Mouse (Mus musculus): ENCODE results near the gene Rab15. TPM values are rescaled to one million over a fixed set of nuclear protein-coding genes. Genes with fewer than 3 reads are reported as not detected.

Gene Rab15
- polyA plus RNA-seq, 1 experiment from 2014 or later, result 0.08 TPM

DNA sequence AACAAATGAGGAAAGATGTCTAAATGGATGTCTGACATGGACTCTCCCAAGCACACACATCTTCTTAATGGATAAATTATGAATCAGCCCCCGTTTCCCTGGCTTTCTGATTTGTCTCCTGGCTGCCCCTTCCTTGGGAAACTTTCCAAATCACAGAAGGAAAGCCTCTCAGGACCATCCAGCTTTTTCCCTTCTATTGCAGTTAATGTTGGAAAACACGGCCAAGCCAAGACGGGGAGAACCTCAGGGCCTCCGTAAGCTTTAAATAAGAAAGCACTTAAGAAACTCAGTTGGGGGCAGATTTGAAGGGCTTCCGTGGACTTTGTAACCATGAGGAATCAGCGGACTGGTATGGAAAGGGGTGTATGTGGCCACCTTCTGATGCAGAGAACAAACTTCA lies 2.9 kb downstream of the Rab15 start:
- peaks cover 47% of the 10 kb centered on the region for H3K27me3 ChIP-seq (ENCODE audit: insufficient read depth, low read length)
- H3K9me3 ChIP-seq (ENCODE audit: low read length), result no peaks in the 10 kb centered on the region
- no peak for DNase-seq
- H3K36me3 ChIP-seq (replicated peaks; ENCODE audit: insufficient read depth, low read length), result no peaks in the 10 kb centered on the region
- 75% methylated on average over 6 of the region's 6 CpGs for WGBS (ENCODE audit: insufficient replicate concordance)
- H3K27ac ChIP-seq (ENCODE audit: low read depth), result no peak overlapping the region
- H3K9ac ChIP-seq (replicated peaks), result no peak overlapping the region
- TF ChIP-seq EP300 (IDR thresholded peaks at IDR 0.05; ENCODE audit: low read depth), result no peak
- no peak for TF ChIP-seq CTCF (IDR thresholded peaks at IDR 0.05; ENCODE audit: low read depth)
- no peak overlapping the region for H3K4me3 ChIP-seq (ENCODE audit: low read depth, low read length)
- H3K4me2 ChIP-seq (ENCODE audit: low read depth, low read length), result no peak overlapping the region
- no peak for ATAC-seq
- peaks cover 5% of the 10 kb centered on the region for H3K4me1 ChIP-seq (ENCODE audit: insufficient read depth)

DNA sequence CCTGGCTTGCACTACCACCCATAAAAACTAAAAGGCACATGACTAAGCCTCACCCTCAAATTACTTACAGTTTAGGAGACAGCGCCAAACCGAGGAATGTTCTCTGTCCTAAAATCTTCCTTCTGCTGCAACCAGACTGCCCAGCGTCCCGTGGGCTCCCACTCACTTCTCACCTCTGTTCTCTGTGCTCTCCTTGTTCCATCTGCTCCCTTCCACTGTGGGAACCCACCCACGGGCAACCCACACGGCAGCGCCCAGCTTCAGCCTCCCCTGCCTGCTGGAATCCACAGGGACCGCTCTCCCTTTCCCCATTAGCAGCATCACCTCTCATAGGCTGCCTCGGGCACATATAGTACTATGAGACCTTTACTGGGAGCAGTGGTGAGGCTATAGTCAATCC lies 3.8 kb downstream of the Rab15 start:
- ATAC-seq (no peak), DNase-seq (no peak)
- Histone ChIP-seq H3K4me2 (ENCODE audit: low read depth, low read length) (no peak overlapping the region), H3K27ac (ENCODE audit: low read depth) (no peak overlapping the region), H3K9ac (replicated peaks) (no peak overlapping the region), H3K4me3 (ENCODE audit: low read depth, low read length) (no peak overlapping the region), H3K27me3 (ENCODE audit: insufficient read depth, low read length) (peaks cover 39% of the 10 kb centered on the region), H3K4me1 (ENCODE audit: insufficient read depth) (peaks cover 5% of the 10 kb centered on the region), H3K36me3 (replicated peaks; ENCODE audit: insufficient read depth, low read length) (no peaks in the 10 kb centered on the region), H3K9me3 (ENCODE audit: low read length) (no peaks in the 10 kb centered on the region)
- 79% methylated on average over 9 of the region's 9 CpGs for WGBS (ENCODE audit: insufficient replicate concordance)
- TF ChIP-seq CTCF (IDR thresholded peaks at IDR 0.05; ENCODE audit: low read depth) (no peak), EP300 (IDR thresholded peaks at IDR 0.05; ENCODE audit: low read depth) (no peak)

DNA sequence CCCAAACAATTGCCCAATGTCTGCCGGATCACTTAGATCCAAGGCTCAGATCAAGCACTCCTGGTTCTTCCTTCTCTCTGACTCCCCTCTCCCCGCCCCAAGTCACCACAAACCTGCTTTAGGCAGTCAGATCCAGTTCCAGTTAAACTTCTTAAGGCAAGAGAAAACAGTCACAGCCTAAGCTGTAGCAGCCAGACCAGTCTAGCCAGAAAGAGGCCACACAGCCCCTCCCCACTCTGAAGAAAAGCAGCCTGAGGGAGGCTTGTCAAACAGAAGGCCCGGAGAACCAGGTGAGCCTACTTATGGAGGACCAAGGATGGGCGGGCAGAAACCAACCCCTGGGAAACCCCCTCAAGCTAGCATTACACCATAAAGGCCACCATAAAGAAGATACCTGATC lies 4.6 kb downstream of the Rab15 start:
- Histone ChIP-seq H3K4me3 (ENCODE audit: low read depth, low read length) (no peak overlapping the region), H3K4me2 (ENCODE audit: low read depth, low read length) (no peak overlapping the region), H3K4me1 (ENCODE audit: insufficient read depth) (peaks cover 5% of the 10 kb centered on the region), H3K9me3 (ENCODE audit: low read length) (no peaks in the 10 kb centered on the region), H3K9ac (replicated peaks) (no peak overlapping the region), H3K36me3 (replicated peaks; ENCODE audit: insufficient read depth, low read length) (no peaks in the 10 kb centered on the region), H3K27ac (ENCODE audit: low read depth) (no peak overlapping the region), H3K27me3 (ENCODE audit: insufficient read depth, low read length) (peaks cover 31% of the 10 kb centered on the region)
- WGBS (ENCODE audit: insufficient replicate concordance), result 68% methylated on average over 4 of the region's 4 CpGs
- ATAC-seq, result no peak
- DNase-seq, result no peak
- TF ChIP-seq CTCF (IDR thresholded peaks at IDR 0.05; ENCODE audit: low read depth), result no peak
- no peak for TF ChIP-seq EP300 (IDR thresholded peaks at IDR 0.05; ENCODE audit: low read depth)

DNA sequence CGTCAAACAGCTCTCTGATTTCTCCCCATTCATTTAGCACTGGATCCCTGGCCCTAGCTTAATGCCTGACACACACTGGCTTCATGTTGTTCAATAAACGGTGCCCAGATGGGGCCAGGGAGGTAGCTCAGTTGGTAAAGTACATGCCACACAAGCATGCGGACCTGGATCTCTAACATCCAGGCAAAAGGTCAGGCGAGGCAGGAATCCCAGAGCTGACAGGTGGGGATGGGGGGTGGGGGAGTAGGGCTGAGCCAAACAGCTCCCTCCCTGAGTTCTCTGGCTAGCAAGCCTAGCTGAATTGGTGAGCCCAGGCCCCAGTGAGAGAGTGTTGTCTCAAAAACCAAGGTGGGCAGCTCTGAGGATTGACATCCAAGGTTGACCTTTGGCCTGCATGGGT lies 5.5 kb downstream of the Rab15 start:
- H3K27me3 ChIP-seq (ENCODE audit: insufficient read depth, low read length), result peaks cover 22% of the 10 kb centered on the region
- DNase-seq, result no peak

DNA sequence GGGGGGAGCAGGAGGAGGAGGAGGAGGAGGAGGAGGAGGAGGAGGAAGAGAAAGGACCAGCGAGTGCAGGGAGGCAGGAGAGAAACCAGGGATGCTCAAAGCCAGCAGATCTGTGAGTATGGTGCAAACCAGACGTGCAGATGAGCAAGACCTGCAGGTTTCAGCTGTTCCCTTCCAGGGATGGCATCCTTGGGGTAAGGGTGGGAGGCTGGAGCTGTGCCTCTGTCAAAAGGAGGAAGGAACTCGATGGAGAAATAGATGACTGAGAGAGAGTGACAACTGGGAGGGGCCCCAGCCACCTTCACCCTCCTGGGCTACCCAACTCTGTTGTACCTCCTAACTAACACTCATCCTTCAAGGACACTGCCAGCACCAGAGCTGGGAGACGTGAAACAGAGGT lies 6.0 kb downstream of the Rab15 start:
- DNase-seq, result no peak
- Histone ChIP-seq H3K4me3 (ENCODE audit: low read depth, low read length) (no peak overlapping the region), H3K4me2 (ENCODE audit: low read depth, low read length) (no peak overlapping the region), H3K9me3 (ENCODE audit: low read length) (no peaks in the 10 kb centered on the region), H3K4me1 (ENCODE audit: insufficient read depth) (no peaks in the 10 kb centered on the region), H3K9ac (replicated peaks) (no peak overlapping the region), H3K27me3 (ENCODE audit: insufficient read depth, low read length) (peaks cover 17% of the 10 kb centered on the region), H3K36me3 (replicated peaks; ENCODE audit: insufficient read depth, low read length) (no peaks in the 10 kb centered on the region), H3K27ac (ENCODE audit: low read depth) (no peak overlapping the region)
- no peak for ATAC-seq
- 24% methylated on average over 4 of the region's 4 CpGs for WGBS (ENCODE audit: insufficient replicate concordance)
- TF ChIP-seq CTCF (IDR thresholded peaks at IDR 0.05; ENCODE audit: low read depth), result no peak
- TF ChIP-seq EP300 (IDR thresholded peaks at IDR 0.05; ENCODE audit: low read depth), result no peak

More for the DNA sequence above, 5.5 kb downstream of the Rab15 start:
- Histone ChIP-seq H3K4me1 (ENCODE audit: insufficient read depth) (no peaks in the 10 kb centered on the region), H3K9me3 (ENCODE audit: low read length) (no peaks in the 10 kb centered on the region), H3K27ac (ENCODE audit: low read depth) (no peak overlapping the region), H3K9ac (replicated peaks) (no peak overlapping the region), H3K36me3 (replicated peaks; ENCODE audit: insufficient read depth, low read length) (no peaks in the 10 kb centered on the region), H3K4me2 (ENCODE audit: low read depth, low read length) (no peak overlapping the region), H3K4me3 (ENCODE audit: low read depth, low read length) (no peak overlapping the region)
- 43% methylated on average over 4 of the region's 4 CpGs for WGBS (ENCODE audit: insufficient replicate concordance)
- TF ChIP-seq CTCF (IDR thresholded peaks at IDR 0.05; ENCODE audit: low read depth), result no peak
- TF ChIP-seq EP300 (IDR thresholded peaks at IDR 0.05; ENCODE audit: low read depth), result no peak
- ATAC-seq, result no peak

DNA sequence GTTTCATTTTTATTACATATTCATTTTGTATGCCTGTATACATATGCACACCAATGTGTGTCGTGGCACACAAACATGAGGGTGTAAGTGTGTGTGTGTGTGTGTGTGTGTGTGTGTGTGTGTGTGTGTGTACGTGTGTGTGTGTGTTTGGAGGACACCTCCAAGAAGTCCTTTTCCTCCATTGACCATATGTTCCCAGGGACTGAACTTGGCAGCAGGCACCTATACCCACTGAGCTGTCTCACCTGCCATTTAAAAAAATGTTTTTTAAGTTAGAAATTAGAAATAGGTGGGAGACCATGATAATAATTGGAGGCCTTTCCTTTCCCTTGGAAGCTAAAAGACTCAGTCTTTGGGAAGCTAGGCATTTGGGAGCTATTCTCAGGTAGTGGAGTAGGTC lies 8.6 kb downstream of the Rab15 start:
- ATAC-seq (no peak), DNase-seq (no peak)
- 52% methylated on average over 2 of the region's 2 CpGs for WGBS (ENCODE audit: insufficient replicate concordance)
- H3K27me3 ChIP-seq (ENCODE audit: insufficient read depth, low read length), result no peaks in the 10 kb centered on the region; the same call in 1 of the 2 replicates
- no peaks in the 10 kb centered on the region for H3K9me3 ChIP-seq (ENCODE audit: low read length)
- TF ChIP-seq CTCF (IDR thresholded peaks at IDR 0.05; ENCODE audit: low read depth) (no peak), EP300 (IDR thresholded peaks at IDR 0.05; ENCODE audit: low read depth) (no peak)
- no peak overlapping the region for H3K27ac ChIP-seq (ENCODE audit: low read depth)
- no peak overlapping the region for H3K4me2 ChIP-seq (ENCODE audit: low read depth, low read length)
- no peaks in the 10 kb centered on the region for H3K36me3 ChIP-seq (replicated peaks; ENCODE audit: insufficient read depth, low read length)
- H3K4me1 ChIP-seq (ENCODE audit: insufficient read depth), result no peaks in the 10 kb centered on the region
- H3K4me3 ChIP-seq (ENCODE audit: low read depth, low read length), result no peak overlapping the region
- no peak overlapping the region for H3K9ac ChIP-seq (replicated peaks)

DNA sequence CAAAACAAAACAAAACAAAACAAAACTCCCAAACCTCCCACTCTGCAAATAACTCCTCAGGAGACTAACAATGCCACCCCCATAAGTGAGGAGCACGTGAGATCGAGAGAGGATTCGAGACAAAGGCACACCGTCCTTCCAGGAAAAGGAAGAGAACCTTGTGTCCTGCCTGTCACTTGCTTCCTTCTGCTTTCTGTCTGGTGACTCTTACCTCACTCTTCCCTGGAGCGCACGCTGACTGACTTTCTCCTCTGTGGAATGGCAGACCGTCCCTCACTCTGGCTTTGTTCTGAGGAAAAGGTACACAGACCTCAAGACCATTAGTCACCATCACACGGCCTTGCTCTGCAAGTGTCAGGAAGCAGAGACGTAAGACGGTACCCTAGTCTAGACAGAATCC lies 9.2 kb downstream of the Rab15 start:
- H3K27me3 ChIP-seq (ENCODE audit: insufficient read depth, low read length), result no peaks in the 10 kb centered on the region; the same call in 1 of the 2 replicates
- no peaks in the 10 kb centered on the region for H3K9me3 ChIP-seq (ENCODE audit: low read length)
- WGBS (ENCODE audit: insufficient replicate concordance), result 41% methylated on average over 10 of the region's 10 CpGs
- no peak for DNase-seq
- no peaks in the 10 kb centered on the region for H3K4me1 ChIP-seq (ENCODE audit: insufficient read depth)
- H3K36me3 ChIP-seq (replicated peaks; ENCODE audit: insufficient read depth, low read length), result no peaks in the 10 kb centered on the region
- H3K4me2 ChIP-seq (ENCODE audit: low read depth, low read length), result no peak overlapping the region
- TF ChIP-seq EP300 (IDR thresholded peaks at IDR 0.05; ENCODE audit: low read depth) (no peak), CTCF (IDR thresholded peaks at IDR 0.05; ENCODE audit: low read depth) (no peak)
- H3K9ac ChIP-seq (replicated peaks), result no peak overlapping the region
- H3K4me3 ChIP-seq (ENCODE audit: low read depth, low read length), result no peak overlapping the region
- ATAC-seq, result no peak
- H3K27ac ChIP-seq (ENCODE audit: low read depth), result no peak overlapping the region

All from liver, postnatal 0 days (tissue).